Mouse (Mus musculus) heart, postnatal 10 days (tissue): ENCODE data around the gene Iqcf4. TPM values are rescaled to one million over a fixed set of nuclear protein-coding genes. Genes with fewer than 3 reads are reported as not detected.

ENCODE experiments used
- DNase-seq, 2 experiments: peaks; one replicate each; pipeline ENCODE4 v3.0.0; 2021
- intact Hi-C: fragments of 180-260 bp; cut with DNase I; formaldehyde crosslinking; loops from one replicate; pipeline ENCODE4 v1.15.1; 2025
- total RNA-seq, 2 experiments: library from RNA; stranded (reverse); gene quantifications; 2 replicates each; pipeline ENCODE4 v1.2.3; 2021

Gene Iqcf4
- total RNA-seq, 2 experiments from 2014 or later, result not detected

DNA sequence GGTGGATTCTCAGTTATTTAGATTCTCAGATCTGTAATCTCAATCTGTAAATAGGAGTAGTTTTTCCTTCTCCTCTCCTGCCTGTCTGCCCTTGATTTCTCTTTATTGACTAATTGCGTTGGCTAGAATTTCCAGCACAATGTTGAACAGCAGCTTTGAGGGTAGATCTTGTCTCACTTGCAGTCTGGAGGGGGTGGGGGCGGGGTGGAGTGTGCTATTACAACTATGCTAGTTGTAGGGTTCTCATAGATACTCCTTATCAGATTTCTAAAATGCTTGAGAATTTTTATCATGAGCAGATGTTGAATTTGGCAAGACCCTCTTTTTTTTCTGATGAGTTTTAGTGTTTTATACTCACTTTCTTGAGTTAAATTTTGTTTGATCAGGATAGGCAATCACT, 51.4 kb downstream of the Iqcf4 start:
- no peak for DNase-seq
- intact Hi-C loops, result no loop called here

Other genes with a start within 250 kb of the Iqcf4 start
- 10 to 100 TPM; 47.0 to 47.1 TPM for gene Dusp7, start 202.4 kb downstream of the Iqcf4 start, total RNA-seq
- 100 to 1,000 TPM; 403 to 404 TPM for gene Rpl29, start 141.5 kb downstream of the Iqcf4 start, total RNA-seq
- 10 to 100 TPM; 17.0 to 17.8 TPM for gene Acy1, start 132.7 kb downstream of the Iqcf4 start, total RNA-seq
- gene Abhd14b, start 123.5 kb downstream of the Iqcf4 start, total RNA-seq, result 1 to 10 TPM; 4.6 to 6.2 TPM
- 10 to 100 TPM; 20.0 to 22.4 TPM for gene Abhd14a, start 123.3 kb downstream of the Iqcf4 start, total RNA-seq
- gene Pcbp4, start 117.7 kb downstream of the Iqcf4 start, total RNA-seq, result 10 to 100 TPM; 77.4 to 89.6 TPM
- under 1 TPM in 1 of 2 experiments, not detected in 1; 0.12 TPM for gene Gpr62, start 105.1 kb downstream of the Iqcf4 start, total RNA-seq
- 10 to 100 TPM; 18.8 to 19.1 TPM for gene Rrp9, start 95.0 kb downstream of the Iqcf4 start, total RNA-seq
- gene Parp3, start 94.0 kb downstream of the Iqcf4 start, total RNA-seq, result 10 to 100 TPM; 12.5 to 13.5 TPM
- not detected for gene Iqcf1, start 71.0 kb downstream of the Iqcf4 start, total RNA-seq
- not detected for gene Iqcf5, start 56.4 kb downstream of the Iqcf4 start, total RNA-seq
- gene Iqcf3, start 9.4 kb downstream of the Iqcf4 start, total RNA-seq, result not detected
- gene Iqcf6, start 55.6 kb upstream of the Iqcf4 start, total RNA-seq, result not detected
- gene Grm2, start 85.1 kb upstream of the Iqcf4 start, total RNA-seq, result not detected
- 10 to 100 TPM; 35.4 to 37.4 TPM for gene Tex264, start 114.9 kb upstream of the Iqcf4 start, total RNA-seq
- 10 to 100 TPM; 14.6 to 15.8 TPM for gene Rad54l2, start 218.2 kb upstream of the Iqcf4 start, total RNA-seq